Mouse (Mus musculus) bone marrow, adult 2 months (tissue): Measurements from ENCODE around the gene Kpna4.

Source experiments
- CTCF ChIP-seq: fragments of 200-500 bp; IDR thresholded peaks from 2 replicates; pipeline ENCODE4 v1.5.1; 2011; ENCODE audit warnings: low read length, control low read depth; ENCODE audit not compliant: control insufficient read depth, insufficient read depth
- POLR2A ChIP-seq: fragments of 200-500 bp; IDR thresholded peaks from 2 replicates; pipeline ENCODE4 v1.6.1; 2011; ENCODE audit warnings: low read depth, mild to moderate bottlenecking, control low read depth, low read length, borderline replicate concordance; ENCODE audit not compliant: control insufficient read depth

DNA sequence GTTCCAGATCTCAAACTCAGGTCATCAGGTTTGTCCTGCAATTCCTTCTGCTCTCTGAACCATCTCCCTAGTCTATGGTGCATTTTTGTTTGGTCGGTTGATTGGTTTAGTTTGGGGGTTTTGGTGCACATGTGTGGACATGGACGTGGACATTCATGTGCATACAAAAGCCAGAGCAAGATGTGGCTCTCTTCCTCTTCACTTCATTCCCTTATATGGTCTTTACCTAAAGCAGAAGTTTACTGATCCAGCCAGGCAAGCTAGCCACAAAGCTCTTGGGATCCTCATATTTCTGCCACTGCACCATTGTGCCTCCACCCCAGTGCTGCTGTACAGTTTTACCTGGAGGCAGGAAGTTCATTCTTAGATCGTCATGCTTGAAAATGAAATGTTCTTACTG lies 109.7 kb downstream of the Kpna4 start:
- TF ChIP-seq CTCF (no peak), POLR2A (no peak)
